In the genomic region with DNA sequence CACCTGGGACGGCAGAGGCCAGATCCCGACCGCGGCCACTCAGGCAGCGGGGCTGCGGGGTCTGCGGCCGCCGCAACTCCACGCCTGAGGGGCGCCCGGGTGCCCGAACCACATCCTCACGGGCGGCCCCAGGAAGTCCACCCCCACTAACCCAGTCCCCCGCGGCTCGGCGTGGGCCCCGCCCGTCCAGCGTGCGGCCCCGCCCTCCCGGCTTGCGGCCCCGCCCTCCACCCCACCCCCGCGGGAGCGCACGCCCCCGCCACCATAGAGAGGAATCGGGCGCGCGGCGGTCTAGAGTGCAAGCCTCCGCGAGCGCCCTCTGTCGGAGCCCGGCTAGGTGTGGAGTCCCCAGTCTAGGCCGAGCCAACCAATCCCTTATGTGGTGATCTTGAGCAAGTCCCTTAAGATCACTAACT, we compare ENCODE assay signal across 8 mouse cellular contexts. TPM values are rescaled to one million over a fixed set of nuclear protein-coding genes. Genes with fewer than 3 reads are reported as not detected.
DNase-seq lines count a peak whose midpoint lies in the region; ATAC-seq and TF ChIP-seq lines count a peak whose summit lies in the region.

A gene (minus strand): TSS at position 180 of the 416 bp plus-strand sequence.

- H3K4me3 ChIP-seq in heart, embryonic 11.5 days (ENCODE audit: low read depth, low read length), result peak within 1 kb of the TSS; percentile 87
- H3K4me3 ChIP-seq in kidney, embryonic 16.5 days (ENCODE audit: low read length), result peak within 1 kb of the TSS; percentile 92
- H3K4me3 ChIP-seq in liver, adult 2 months (ENCODE audit: insufficient read depth, low read depth, low read length), result peak within 1 kb of the TSS; percentile 78
- peak within 1 kb of the TSS; percentile 32 for H3K4me3 ChIP-seq in myocyte

- peak within 1 kb of the TSS; percentile 86 for H3K4me2 ChIP-seq in heart, embryonic 11.5 days
- peak within 1 kb of the TSS; percentile 68 for H3K4me2 ChIP-seq in kidney, embryonic 16.5 days (replicated peaks; ENCODE audit: low read depth, low read length)
- H3K4me2 ChIP-seq in myocyte (ENCODE audit: low read depth), result peak within 1 kb of the TSS; percentile 87

- peak within 1 kb of the TSS; percentile 82 for H3K9ac ChIP-seq in heart, embryonic 11.5 days (ENCODE audit: low read depth, low read length)
- H3K9ac ChIP-seq in kidney, embryonic 16.5 days (replicated peaks; ENCODE audit: low read length), result peak within 1 kb of the TSS; percentile 86
- peak within 1 kb of the TSS; percentile 91 for H3K9ac ChIP-seq in liver, adult 2 months (ENCODE audit: low read depth, low read length)

- no peaks in the 10 kb centered on the region for H3K27me3 ChIP-seq in heart, embryonic 11.5 days (ENCODE audit: control insufficient read depth, insufficient read depth, low read length)
- no peaks in the 10 kb centered on the region for H3K27me3 ChIP-seq in kidney, embryonic 16.5 days (ENCODE audit: insufficient read depth, low read length)
- no peaks in the 10 kb centered on the region for H3K27me3 ChIP-seq in liver, adult 2 months (ENCODE audit: control insufficient read depth, insufficient read depth, low read length)
- no peaks in the 10 kb centered on the region for H3K27me3 ChIP-seq in myocyte (ENCODE audit: control insufficient read depth, insufficient read depth, insufficient read length)
- no peaks in the 10 kb centered on the region for H3K27me3 ChIP-seq in splenic B cell, adult 2 months (ENCODE audit: control insufficient read depth, insufficient read depth, low read length, poor library complexity, severe bottlenecking)

- H3K36me3 ChIP-seq in heart, embryonic 11.5 days (ENCODE audit: control insufficient read depth, insufficient read depth, low read length), result no peaks in the 10 kb centered on the region
- no peaks in the 10 kb centered on the region for H3K36me3 ChIP-seq in kidney, embryonic 16.5 days (ENCODE audit: insufficient read depth, low read length)
- H3K36me3 ChIP-seq in liver, adult 2 months (ENCODE audit: control insufficient read depth, insufficient read depth, low read length), result no peaks in the 10 kb centered on the region; the same call in 1 of the 2 replicates
- no peaks in the 10 kb centered on the region for H3K36me3 ChIP-seq in myocyte (ENCODE audit: control insufficient read depth, insufficient read depth)
- no peaks in the 10 kb centered on the region for H3K36me3 ChIP-seq in splenic B cell, adult 2 months (ENCODE audit: control insufficient read depth, insufficient read depth, low read length, poor library complexity, severe bottlenecking)

- H3K4me1 ChIP-seq in heart, embryonic 11.5 days (ENCODE audit: control insufficient read depth, insufficient read depth, low read length), result no peaks in the 10 kb centered on the region; the same call in none of the 2 replicates
- H3K4me1 ChIP-seq in kidney, embryonic 16.5 days (ENCODE audit: insufficient read depth, low read length), result peaks cover 15% of the 10 kb centered on the region
- peaks cover 2% of the 10 kb centered on the region; the same call in 1 of the 2 replicates for H3K4me1 ChIP-seq in liver, adult 2 months (ENCODE audit: control insufficient read depth, insufficient read depth, low read length)

- WGBS in heart, embryonic 11.5 days (ENCODE audit: insufficient replicate concordance), result under 1% methylated on average over 34 of the region's 43 CpGs
- WGBS in kidney, embryonic 16.5 days, result under 1% methylated on average over 39 of the region's 43 CpGs
- under 1% methylated on average over 43 of the region's 43 CpGs for WGBS in liver, adult 2 months

- H3K79me2 ChIP-seq in liver, adult 2 months (ENCODE audit: control insufficient read depth, insufficient read depth, low read length), result peaks cover 3% of the 10 kb centered on the region; the same call in 1 of the 2 replicates
- no peaks in the 10 kb centered on the region for H3K79me2 ChIP-seq in myocyte (ENCODE audit: control insufficient read depth, insufficient read depth)

- no peaks in the 10 kb centered on the region for H3K9me3 ChIP-seq in heart, embryonic 11.5 days (replicated peaks; ENCODE audit: control insufficient read depth, low read length)
- no peaks in the 10 kb centered on the region for H3K9me3 ChIP-seq in kidney, embryonic 16.5 days (ENCODE audit: low read length)

- DNase-seq in B cell, adult 2 months, result peak; percentile 96 to 97
- peak; percentile 96 for DNase-seq in brain, adult 2 months (ENCODE audit: low read depth, low spot score)
- DNase-seq in liver, adult 2 months (ENCODE audit: extremely low read depth, low read depth, low spot score), result peak; percentile 68
- DNase-seq in splenic B cell, adult 2 months (ENCODE audit: low read depth, low spot score), result peak; percentile 96

- TF ChIP-seq CTCF in liver, adult 2 months (IDR thresholded peaks at IDR 0.05; ENCODE audit: low read depth, low read length), result peak; percentile 86

- H3ac ChIP-seq in myocyte (ENCODE audit: control insufficient read depth, insufficient read length), result peak within 1 kb of the TSS; percentile 41

- TF ChIP-seq POLR2A in liver, adult 2 months (IDR thresholded peaks at IDR 0.05; ENCODE audit: extremely low read depth, insufficient read depth, low read length), result peak; percentile 65; the same call in 1 of the 2 replicates
- no peak for TF ChIP-seq POLR2A in myocyte (IDR thresholded peaks at IDR 0.05; ENCODE audit: insufficient read length, low read depth)

- peak; percentile 79 for ATAC-seq in erythroblast, adult 5-6 weeks (replicated peaks; ENCODE audit: low FRiP score, poor library complexity, severe bottlenecking)
- ATAC-seq in heart, embryonic 11.5 days (replicated peaks; ENCODE audit: insufficient number of reproducible peaks, low FRiP score, low TSS enrichment), result peak; percentile 94
- peak; percentile 96 for ATAC-seq in kidney, embryonic 16.5 days (ENCODE audit: low FRiP score, low TSS enrichment)

- 0 out of 2 replicates have a peak within 1 kb of the TSS, but pooled peaks have one; percentile 35 for H3K27ac ChIP-seq in heart, embryonic 11.5 days (ENCODE audit: low read depth, low read length)
- H3K27ac ChIP-seq in kidney, embryonic 16.5 days (ENCODE audit: low read length), result peak within 1 kb of the TSS; percentile 92
- H3K27ac ChIP-seq in liver, adult 2 months (replicated peaks; ENCODE audit: insufficient read depth, low read depth, low read length), result peak within 1 kb of the TSS; percentile 87

TF ChIP-seq in myocyte, 11 proteins besides CTCF, POLR2A, EP300 and RAD21:
- TF ChIP-seq SRF (IDR thresholded peaks at IDR 0.05; ENCODE audit: control insufficient read depth, insufficient read length, low read depth) (peak; percentile 39), USF1 (IDR thresholded peaks at IDR 0.05; ENCODE audit: low read depth) (no peak), MYOG (IDR thresholded peaks at IDR 0.05; ENCODE audit: control insufficient read depth in 1 of 3, insufficient read depth in 1 of 3, insufficient read length in 2 of 3, low read depth in 2 of 3) (no peak), MYOD1 (IDR thresholded peaks at IDR 0.05; ENCODE audit: control insufficient read depth in 1 of 3, insufficient read length in 2 of 3, low read depth in 2 of 3) (no peak), MAX (IDR thresholded peaks at IDR 0.05; ENCODE audit: low read depth) (no peak)

RNA-seq across cellular contexts. Expression of the gene that starts here (rescaled TPM):
- total RNA-seq in erythroblast, adult 5-6 weeks (2015; ENCODE audit: low replicate concordance), result 79.9 and 88.6 TPM in 2 replicates
- total RNA-seq in erythroblast, adult 5-6 weeks (2017; ENCODE audit: low replicate concordance), result 115 TPM in 2 replicates
- 6.4 and 7.4 TPM in 2 replicates for polyA plus RNA-seq in heart, embryonic 11.5 days (2014; fragmentation: Nextera tagmentation; extraction: Ambion mirVana)
- polyA plus RNA-seq in kidney, embryonic 16.5 days (2015; fragmentation: Nextera tagmentation; extraction: Ambion mirVana), result 23.7 and 25.0 TPM in 2 replicates
- total RNA-seq in liver, adult 2 months (2014; rRNA removed), result 10.6 and 12.5 TPM in 2 replicates
- 11.7 and 12.7 TPM in 2 replicates for polyA plus RNA-seq in liver, adult 2 months (2012; rRNA removed)
- 1.8 TPM for polyA plus RNA-seq in myocyte (2012; fragmentation: generic; extraction: Trizol)

Comparison
In these comparisons a context has a peak if more than half of its experiments do, and no peak if none do; other contexts are left out.
1. Peak in every context shown above with its lines: DNase-seq, ATAC-seq, H3K4me3 ChIP-seq and H3K27ac ChIP-seq.
2. H3K27ac ChIP-seq: peak in every context shown above with its lines; median percentile 92 in kidney, embryonic 16.5 days; 87 in liver, adult 2 months; 35 in heart, embryonic 11.5 days.
3. H3K4me3 ChIP-seq: peak in every context shown above with its lines; median percentile 92 in kidney, embryonic 16.5 days; 87 in heart, embryonic 11.5 days; 78 in liver, adult 2 months; 32 in myocyte.